Mouse (Mus musculus) thymus, adult 2 months (tissue): Measurements from ENCODE around the gene Btbd6.

Experiments
- CTCF ChIP-seq: fragments of 200-500 bp; IDR thresholded peaks from 2 replicates; pipeline ENCODE4 v1.5.1; 2012; ENCODE audit warnings: mild to moderate bottlenecking, control low read depth, low read length, moderate library complexity, borderline replicate concordance; ENCODE audit not compliant: control insufficient read depth, poor library complexity, insufficient read depth; ENCODE audit errors: extremely low read depth
- POLR2A ChIP-seq: fragments of 200-500 bp; IDR thresholded peaks from 2 replicates; pipeline ENCODE4 v1.6.1; 2012; ENCODE audit warnings: mild to moderate bottlenecking, low read length, control low read depth, moderate library complexity; ENCODE audit not compliant: control insufficient read depth, poor library complexity, insufficient read depth; ENCODE audit errors: extremely low read depth

DNA sequence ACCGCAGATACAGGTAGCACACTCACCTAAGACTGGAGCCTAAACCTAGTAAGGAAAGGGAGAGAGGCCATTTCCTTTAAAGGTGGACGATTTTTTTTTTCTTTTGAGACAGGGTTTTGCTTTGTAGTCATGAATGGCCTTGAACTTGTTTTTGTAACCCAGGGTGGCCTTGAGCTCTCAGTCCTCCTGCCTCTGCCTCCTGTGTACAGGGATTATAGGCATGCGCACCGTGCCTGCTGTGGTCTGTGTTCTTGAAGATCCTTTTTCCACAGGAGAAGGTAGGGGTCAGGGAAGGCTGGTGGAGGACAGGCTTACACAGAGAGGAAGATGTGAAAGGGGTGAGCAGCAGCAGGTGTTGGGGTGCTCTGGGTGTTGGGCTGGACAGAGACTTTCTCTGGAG lies 39.7 kb downstream of the Btbd6 start:
- TF ChIP-seq CTCF (no peak), POLR2A (no peak)
